Mouse (Mus musculus) stomach, adult 2 months (tissue): Measurements from ENCODE around the gene Ldb3. TPM values are rescaled to one million over a fixed set of nuclear protein-coding genes. Genes with fewer than 3 reads are reported as not detected.

ENCODE experiments used
- polyA plus RNA-seq: library from polyadenylated mRNA; depleted of rRNA; stranded (reverse); fragments of >200 nt; gene quantifications from 2 replicates; pipeline ENCODE4 v1.2.3, GENCODE M21; 2012; rRNA removed

Ldb3 gene
- polyA plus RNA-seq, result 24.1 and 41.3 TPM in 2 replicates

DNA sequence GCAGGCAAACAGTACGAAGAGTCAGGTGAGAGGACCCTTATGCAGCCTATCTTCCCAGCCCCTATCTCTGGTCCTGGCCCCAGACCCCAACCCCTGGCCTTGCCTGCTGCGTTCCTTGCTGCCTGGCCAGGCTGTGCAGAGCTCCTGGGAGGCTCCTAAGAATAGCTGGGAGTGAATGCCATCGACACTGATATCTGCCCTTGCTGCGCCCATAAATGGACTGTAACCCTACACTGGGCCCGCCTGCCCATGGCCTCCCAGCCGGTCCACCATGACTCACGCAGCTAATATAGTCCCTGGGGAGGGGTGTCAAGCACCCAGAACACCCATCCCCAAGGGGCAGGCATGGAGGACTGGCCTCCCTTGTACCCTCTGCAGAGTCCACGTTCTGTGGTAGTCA, at the start of gene Ldb3:
TSS of gene Ldb3 (minus strand) at position 185 of the 400 bp plus-strand sequence.

DNA sequence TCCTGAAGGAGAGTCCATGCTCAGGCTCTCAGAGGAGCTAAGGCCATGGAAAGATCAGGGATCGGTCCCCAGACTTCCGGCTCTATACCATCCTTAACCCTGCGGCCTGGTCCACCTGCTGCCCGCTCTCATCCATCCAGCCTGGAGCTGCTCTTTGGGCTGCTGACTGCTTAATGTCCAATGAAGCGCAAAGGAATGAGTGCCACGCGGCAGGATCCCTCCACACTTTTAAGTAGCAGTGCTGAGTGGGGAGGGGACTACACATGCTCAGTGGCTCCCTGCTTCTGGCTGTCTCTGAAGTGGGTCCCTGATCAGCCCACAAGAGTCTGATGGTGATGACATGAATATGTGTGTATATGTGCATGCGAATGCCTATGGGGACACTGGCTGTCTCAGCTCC, 11.5 kb upstream of the Ldb3 start, which contains the start of gene Opn4:
TSS of gene Opn4 (minus strand) at position 202 of the 400 bp plus-strand sequence.

DNA sequence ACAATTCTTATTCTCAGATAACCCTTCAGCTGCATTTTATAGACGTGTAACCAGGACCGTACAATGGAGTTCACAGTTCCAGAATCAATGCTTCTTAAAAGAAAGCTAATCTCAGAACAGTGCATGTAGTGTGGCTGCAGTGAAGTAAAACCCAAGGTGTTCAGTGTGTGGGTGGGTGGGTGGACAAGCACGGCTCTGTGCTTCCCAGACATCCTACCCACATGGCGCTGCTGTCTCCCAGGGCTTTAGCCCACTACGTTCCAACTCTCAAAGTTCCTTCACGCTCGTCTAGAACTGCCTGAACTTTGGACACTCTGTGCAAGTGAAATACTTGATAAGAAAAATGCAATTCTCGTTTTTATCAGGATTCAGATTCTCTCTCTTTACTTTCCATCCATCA, 65.8 kb downstream of the Ldb3 start, which contains the start of gene 9230112D13Rik:
TSS of gene 9230112D13Rik (minus strand) at position 101 of the 400 bp plus-strand sequence.

DNA sequence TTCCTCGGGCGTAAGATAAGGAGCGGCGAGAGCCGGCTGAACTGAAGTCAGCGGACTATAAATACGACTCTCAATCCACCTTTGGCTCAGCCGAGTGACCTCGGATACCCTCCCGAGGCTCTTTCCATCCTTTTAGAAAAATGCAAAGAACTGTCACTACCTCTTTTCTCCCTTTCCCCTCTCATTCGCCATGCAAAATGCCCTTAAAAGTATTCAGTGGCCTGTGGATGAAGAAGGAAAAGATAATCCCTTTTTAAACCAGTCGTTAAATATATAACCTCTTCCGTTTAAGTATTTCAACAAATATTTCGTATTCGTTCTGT, 85.2 kb downstream of the Ldb3 start, which contains the start of gene Bmpr1a:
TSS of gene Bmpr1a (minus strand) at position 17 of the 323 bp plus-strand sequence.

Other genes starting within 250 kb of the Ldb3 start
- gene Fam25c, start 233.2 kb downstream of the Ldb3 start, polyA plus RNA-seq, result 27.7 and 29.1 TPM in 2 replicates
- gene Sncg, start 213.9 kb downstream of the Ldb3 start, polyA plus RNA-seq, result 9.6 and 11.7 TPM in 2 replicates
- gene Mmrn2, start 213.2 kb downstream of the Ldb3 start, polyA plus RNA-seq, result 2.7 and 4.7 TPM in 2 replicates
- 1.2 and 2.7 TPM in 2 replicates for gene Bmpr1a, start 85.3 kb downstream of the Ldb3 start, polyA plus RNA-seq
- gene 9230112D13Rik, start 65.9 kb downstream of the Ldb3 start, polyA plus RNA-seq, result not detected in 2 replicates
- gene Opn4, start 11.5 kb upstream of the Ldb3 start, polyA plus RNA-seq, result not detected in 2 replicates
- gene Wapl, start 85.2 kb upstream of the Ldb3 start, polyA plus RNA-seq, result 1.6 and 2.3 TPM in 2 replicates
- gene Grid1, start 231.4 kb upstream of the Ldb3 start, polyA plus RNA-seq, result 0.52 and 0.58 TPM in 2 replicates